Mouse (Mus musculus) midbrain, postnatal 0 days (tissue): ENCODE measurements at regions not wholly inside any gene's neighbourhood (a gene's known extent, or its start where the extent isn't known, plus 50 kb on each side); places are given as distances from the start of the nearest gene placed in this dataset.
A peak's percentile ranks its signal among the peaks of the same experiment; 100 is the strongest.

ENCODE experiments used
- ATAC-seq: fragments of 200-750 bp; cut with Nextera tagmentation; 2 replicates; pipeline ENCODE4 v1.8.0; 2017; ENCODE audit warnings: moderate number of reproducible peaks, mild to moderate bottlenecking, moderate TSS enrichment, moderate library complexity; ENCODE audit not compliant: low FRiP score
- DNase-seq: peaks from one replicate; pipeline ENCODE4 v3.0.0-alpha.2; 2015; ENCODE audit warnings: low spot score
- H3K27ac ChIP-seq: fragments of 300-500 bp; sonication (generic); 2 replicates; pipeline ENCODE4 v1.5.1; 2014; ENCODE audit warnings: low read depth, mild to moderate bottlenecking, low read length, mixed read lengths
- H3K27me3 ChIP-seq: fragments of 300-500 bp; sonication (generic); 2 replicates; pipeline ENCODE4 v1.6.1; 2014; ENCODE audit warnings: low read length, control low read depth, mixed read lengths; ENCODE audit not compliant: insufficient read depth
- H3K36me3 ChIP-seq: fragments of 300-500 bp; sonication (generic); 2 replicates; pipeline ENCODE4 v1.6.1; 2014; ENCODE audit warnings: low read length, control low read depth, mixed read lengths; ENCODE audit not compliant: insufficient read depth
- H3K4me1 ChIP-seq: fragments of 300-500 bp; sonication (generic); 2 replicates; pipeline ENCODE4 v1.6.1; 2014; ENCODE audit warnings: mild to moderate bottlenecking, control low read depth, antibody characterized with exemption, low read length, mixed read lengths; ENCODE audit not compliant: insufficient read depth
- H3K4me2 ChIP-seq: fragments of 300-500 bp; sonication (generic); 2 replicates; pipeline ENCODE4 v1.6.1; 2014; ENCODE audit warnings: low read depth, mild to moderate bottlenecking, low read length, mixed read lengths; ENCODE audit not compliant: poor library complexity, severe bottlenecking
- H3K4me3 ChIP-seq: fragments of 300-500 bp; sonication (generic); 2 replicates; pipeline ENCODE4 v1.5.1; 2014; ENCODE audit warnings: low read depth, mild to moderate bottlenecking, low read length, moderate library complexity
- H3K9ac ChIP-seq: fragments of 300-500 bp; sonication (generic); replicated peaks from 2 replicates; pipeline ENCODE4 v1.6.1; 2014; ENCODE audit warnings: mild to moderate bottlenecking, low read length, moderate library complexity, mixed read lengths; ENCODE audit not compliant: poor library complexity, severe bottlenecking
- H3K9me3 ChIP-seq: fragments of 300-500 bp; sonication (generic); 2 replicates; pipeline ENCODE4 v1.6.1; 2016; ENCODE audit warnings: low read length, control low read depth
- CTCF ChIP-seq: IDR thresholded peaks from 2 replicates; pipeline ENCODE4 v1.5.1; 2016; ENCODE audit warnings: antibody characterized with exemption, mild to moderate bottlenecking
- WGBS: fragments of 180-500 bp; shearing (Covaris S2); extraction: QIAGEN DNeasy Blood & Tissue Kit; methylation state at CpG from one replicate; pipeline ENCODE4 v1.1.7; 2014; 5-methylcytosine and 5-hydroxymethylcytosine counted together

DNA sequence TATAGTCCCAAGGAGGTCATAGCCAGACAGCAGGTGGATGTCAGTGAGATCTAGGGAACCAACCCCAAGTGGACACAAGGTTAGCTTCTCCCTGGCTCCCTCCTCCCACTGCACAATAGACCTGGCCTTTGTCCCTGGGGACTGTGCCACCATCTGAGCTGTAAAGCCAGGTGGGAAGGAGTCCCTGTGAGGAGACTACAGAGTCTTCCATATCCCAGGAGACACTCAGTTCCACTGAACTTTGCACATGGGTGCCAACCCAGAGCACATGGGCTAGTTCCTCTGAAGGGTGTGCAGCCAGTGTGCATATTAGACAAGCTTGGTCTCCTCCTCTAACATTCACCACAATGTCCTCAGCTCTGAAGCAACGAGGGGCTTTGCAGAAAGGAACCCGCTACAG is 86.5 kb upstream of the Shh start:
- no peak overlapping the region for H3K4me3 ChIP-seq
- no peaks in the 10 kb centered on the region for H3K4me1 ChIP-seq
- no peak overlapping the region for H3K27ac ChIP-seq
- ATAC-seq (no peak), DNase-seq (no peak)
- WGBS, result 63% methylated on average over 2 of the region's 2 CpGs
- no peaks in the 10 kb centered on the region for H3K27me3 ChIP-seq
- TF ChIP-seq CTCF, result no peak
- no peak overlapping the region for H3K4me2 ChIP-seq
- no peaks in the 10 kb centered on the region for H3K9me3 ChIP-seq
- no peak overlapping the region for H3K9ac ChIP-seq
- H3K36me3 ChIP-seq, result no peaks in the 10 kb centered on the region

DNA sequence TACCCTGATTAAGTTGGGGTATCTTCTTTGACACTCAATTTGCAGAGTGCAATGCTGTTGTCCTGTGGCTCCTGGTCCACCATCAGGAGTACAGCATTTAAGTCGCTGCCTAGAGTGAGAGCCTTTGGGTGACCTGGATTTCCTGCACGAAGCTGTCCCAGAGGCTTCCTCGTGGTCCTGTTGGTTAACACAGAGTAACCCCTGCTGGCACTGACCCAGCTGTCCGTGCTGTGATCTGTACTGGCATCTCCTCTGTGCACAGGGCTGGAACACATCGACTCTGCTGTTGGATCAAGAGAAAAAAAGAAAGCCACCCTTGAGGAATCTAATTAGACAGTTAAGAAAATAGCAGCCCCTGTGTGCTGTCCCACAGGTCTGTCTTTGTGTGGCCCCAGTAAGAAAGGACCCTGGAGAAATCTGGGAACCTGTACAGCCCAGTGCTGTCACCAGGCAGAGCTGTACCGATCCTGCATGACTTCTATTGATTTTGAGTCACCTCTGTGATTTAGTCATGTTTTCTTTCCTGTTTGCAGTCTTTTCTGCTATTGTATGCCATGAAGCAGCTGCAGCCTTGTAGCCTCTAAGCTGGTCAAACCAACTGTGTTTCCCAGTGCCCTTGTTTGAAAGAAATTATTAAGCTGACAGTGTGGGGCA is 63.3 kb upstream of the Shh start:
- Histone ChIP-seq H3K36me3 (no peaks in the 10 kb centered on the region), H3K4me1 (no peaks in the 10 kb centered on the region), H3K9me3 (no peaks in the 10 kb centered on the region), H3K27ac (no peak overlapping the region), H3K4me3 (no peak overlapping the region), H3K4me2 (no peak overlapping the region), H3K9ac (no peak overlapping the region), H3K27me3 (no peaks in the 10 kb centered on the region)
- no peak for TF ChIP-seq CTCF
- no peak for ATAC-seq
- WGBS, result 39% methylated on average over 6 of the region's 6 CpGs
- peak; percentile 36 for DNase-seq

DNA sequence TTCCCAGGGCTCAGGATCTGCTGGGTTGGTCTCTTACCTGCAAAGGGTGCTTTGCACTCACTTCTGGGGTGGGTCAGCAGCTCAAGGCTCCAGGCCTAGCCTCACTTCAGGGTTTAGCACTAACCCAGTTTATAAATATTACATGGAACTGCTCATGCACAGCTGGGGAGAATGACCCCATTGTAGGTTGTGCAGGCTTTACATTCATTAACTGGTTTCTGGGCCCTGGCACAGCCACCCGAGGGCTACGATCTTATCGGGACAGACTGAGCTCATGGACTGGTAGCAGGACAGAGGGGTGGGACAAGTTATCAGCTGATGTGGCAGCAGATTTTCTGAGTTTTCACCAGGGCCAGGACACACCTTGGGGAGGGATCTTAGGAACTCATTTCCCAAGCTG is 59.4 kb upstream of the Shh start:
- no peak overlapping the region for H3K27ac ChIP-seq

DNA sequence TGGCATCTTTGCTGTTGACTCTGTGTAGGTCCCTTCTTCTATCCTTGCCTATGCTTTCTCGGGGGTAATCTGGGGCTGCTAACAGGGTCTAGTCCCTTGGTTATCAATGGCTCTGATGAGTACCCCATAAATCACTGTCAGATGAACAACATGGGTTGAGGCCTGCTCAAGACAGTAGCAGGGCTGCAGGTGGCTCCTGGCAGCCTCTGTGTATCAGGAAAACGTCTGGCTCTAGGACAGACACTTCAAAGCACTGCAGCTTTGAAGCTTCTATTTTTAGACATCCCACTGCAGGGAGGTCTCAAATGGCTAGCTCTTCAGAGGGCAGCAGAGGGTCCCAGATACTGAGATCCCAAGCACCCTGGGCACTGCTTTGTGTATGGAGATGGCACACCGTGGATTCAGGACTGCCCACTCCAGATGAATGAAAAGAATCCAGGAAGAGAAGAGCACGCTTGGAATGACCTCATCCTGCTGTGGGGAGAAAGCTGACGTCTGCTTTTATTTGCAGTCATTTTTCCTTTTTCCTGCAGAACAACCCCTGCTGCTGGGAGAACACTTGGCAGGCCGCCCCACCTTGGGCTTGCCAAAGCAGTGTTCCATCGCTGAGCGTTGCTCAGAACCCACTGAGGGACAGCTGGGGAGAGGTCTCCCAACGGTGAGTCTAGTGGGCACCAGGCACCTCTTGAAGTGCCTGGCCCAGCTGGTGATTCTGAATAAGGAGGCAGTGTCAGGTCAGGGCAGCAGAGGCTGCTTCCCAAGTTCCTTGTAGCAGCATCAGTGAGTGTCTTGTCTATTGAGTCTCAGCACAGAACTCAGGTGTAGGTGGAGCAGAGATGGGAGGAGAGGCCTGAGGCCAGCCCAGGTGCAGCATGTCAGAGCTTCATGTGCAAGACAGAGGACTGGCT is 54.0 kb upstream of the Shh start:
- Histone ChIP-seq H3K27ac (peak overlapping the region; percentile 18; the same call in 1 of the 2 replicates), H3K9me3 (no peaks in the 10 kb centered on the region)
- peak; percentile 81 for ATAC-seq

More for the DNA sequence above, 59.4 kb upstream of the Shh start:
- no peak for TF ChIP-seq CTCF
- Histone ChIP-seq H3K36me3 (no peaks in the 10 kb centered on the region), H3K9me3 (no peaks in the 10 kb centered on the region), H3K9ac (no peak overlapping the region), H3K4me3 (no peak overlapping the region), H3K4me2 (no peak overlapping the region), H3K27me3 (no peaks in the 10 kb centered on the region), H3K4me1 (no peaks in the 10 kb centered on the region)
- no peak for DNase-seq
- 22% methylated on average over 3 of the region's 3 CpGs for WGBS
- no peak for ATAC-seq

DNA sequence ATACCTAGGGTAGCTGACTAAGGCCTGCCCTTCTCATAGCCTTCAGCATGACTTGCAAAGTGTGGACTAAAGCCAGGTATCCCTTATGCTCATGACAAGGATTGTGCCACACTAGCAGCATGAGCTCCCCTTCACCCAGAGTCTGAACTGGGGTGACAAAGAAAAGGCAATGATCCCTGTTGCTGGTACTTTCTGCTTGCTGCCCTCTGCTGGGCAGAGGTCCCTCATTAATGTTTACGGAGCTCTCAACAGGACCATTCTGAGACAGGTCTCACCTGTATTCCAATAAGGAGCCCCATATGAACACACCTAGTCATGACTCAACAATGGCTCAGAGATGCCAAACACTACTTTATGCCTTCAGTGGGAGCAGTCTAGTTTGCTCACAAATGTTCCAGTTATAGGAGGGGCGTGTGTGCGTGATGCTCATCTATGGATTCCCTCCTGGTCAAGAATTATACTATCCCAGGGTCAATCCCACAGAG is 52.0 kb upstream of the Shh start:
- no peak for DNase-seq
- Histone ChIP-seq H3K27ac (no peak overlapping the region), H3K9me3 (no peaks in the 10 kb centered on the region), H3K4me3 (no peak overlapping the region), H3K9ac (no peak overlapping the region), H3K36me3 (no peaks in the 10 kb centered on the region), H3K4me2 (no peak overlapping the region), H3K27me3 (no peaks in the 10 kb centered on the region), H3K4me1 (no peaks in the 10 kb centered on the region)
- no peak for TF ChIP-seq CTCF
- no peak for ATAC-seq
- 90% methylated on average over 3 of the region's 3 CpGs for WGBS

More for the DNA sequence above, 54.0 kb upstream of the Shh start:
- no peak overlapping the region for H3K4me3 ChIP-seq
- DNase-seq, result peak; percentile 77
- 35% methylated on average over 9 of the region's 9 CpGs for WGBS
- H3K36me3 ChIP-seq, result no peaks in the 10 kb centered on the region
- no peak for TF ChIP-seq CTCF
- H3K4me1 ChIP-seq, result no peaks in the 10 kb centered on the region
- H3K4me2 ChIP-seq, result no peak overlapping the region
- H3K27me3 ChIP-seq, result no peaks in the 10 kb centered on the region
- H3K9ac ChIP-seq, result no peak overlapping the region
